Mouse (Mus musculus) intestine, embryonic 15.5 days (tissue): ENCODE measurements around the gene Arrb1. TPM values are rescaled to one million over a fixed set of nuclear protein-coding genes. Genes with fewer than 3 reads are reported as not detected.

Source experiments
- ATAC-seq: fragments of 200-750 bp; cut with Nextera tagmentation; 2 replicates; pipeline ENCODE4 v1.8.0; 2017; ENCODE audit warnings: moderate TSS enrichment, moderate library complexity
- H3K27ac ChIP-seq: fragments of 300-500 bp; sonication (generic); 2 replicates; pipeline ENCODE4 v1.5.1; 2015; ENCODE audit warnings: mild to moderate bottlenecking, inconsistent platforms
- H3K27me3 ChIP-seq: fragments of 300-500 bp; sonication (generic); replicated peaks from 2 replicates; pipeline ENCODE4 v1.6.1; 2015; ENCODE audit warnings: inconsistent platforms
- H3K36me3 ChIP-seq: fragments of 300-500 bp; sonication (generic); 2 replicates; pipeline ENCODE4 v1.6.1; 2015; ENCODE audit warnings: inconsistent platforms
- H3K4me1 ChIP-seq: fragments of 300-500 bp; sonication (generic); replicated peaks from 2 replicates; pipeline ENCODE4 v1.6.1; 2015; ENCODE audit warnings: inconsistent platforms
- H3K4me2 ChIP-seq: fragments of 300-500 bp; sonication (generic); replicated peaks from 2 replicates; pipeline ENCODE4 v1.6.1; 2015; ENCODE audit warnings: mild to moderate bottlenecking, inconsistent platforms
- H3K4me3 ChIP-seq: fragments of 300-500 bp; sonication (generic); replicated peaks from 2 replicates; pipeline ENCODE4 v1.5.1; 2015; ENCODE audit warnings: inconsistent platforms
- H3K9ac ChIP-seq: fragments of 300-500 bp; sonication (generic); 2 replicates; pipeline ENCODE4 v1.6.1; 2015; ENCODE audit warnings: inconsistent platforms
- H3K9me3 ChIP-seq: fragments of 300-500 bp; sonication (generic); 2 replicates; pipeline ENCODE4 v1.6.1; 2016; ENCODE audit warnings: inconsistent platforms
- WGBS: fragments of 180-500 bp; shearing (Covaris S2); methylation state at CpG from one replicate; pipeline ENCODE4 v1.1.7; 2015; 5-methylcytosine and 5-hydroxymethylcytosine counted together
- polyA plus RNA-seq: library from polyadenylated mRNA; unstranded; fragments of >200 nt; fragmentation: Nextera tagmentation; extraction: Ambion mirVana; gene quantifications from 2 replicates; pipeline ENCODE4 v1.2.1, GENCODE M21; 2015

Gene Arrb1
- polyA plus RNA-seq, 1 experiment from 2014 or later: 8.5 TPM

GRCm38 (mm10) chr7:99540016-99540415, 4.8 kb downstream of the Arrb1 start:
- ATAC-seq: no peak
- Histone ChIP-seq H3K27ac (peak overlapping the region; percentile 44; the same call in 1 of the 2 replicates), H3K4me2 (peak overlapping the region; percentile 23; the same call in 1 of the 2 replicates), H3K36me3 (no peaks in the 10 kb centered on the region), H3K9me3 (no peaks in the 10 kb centered on the region), H3K4me3 (no peak overlapping the region), H3K4me1 (peaks cover 55% of the 10 kb centered on the region), H3K27me3 (no peaks in the 10 kb centered on the region), H3K9ac (no peak overlapping the region)
- 50% methylated on average over 2 of the region's 2 CpGs for WGBS

GRCm38 (mm10) chr7:99541204-99541603, 5.9 kb downstream of the Arrb1 start:
- no peak overlapping the region for H3K9ac ChIP-seq
- H3K36me3 ChIP-seq: no peaks in the 10 kb centered on the region
- no peak overlapping the region for H3K4me2 ChIP-seq
- no peak for ATAC-seq
- H3K4me3 ChIP-seq: no peak overlapping the region
- peaks cover 59% of the 10 kb centered on the region for H3K4me1 ChIP-seq
- H3K27ac ChIP-seq: no peak overlapping the region
- H3K9me3 ChIP-seq: no peaks in the 10 kb centered on the region
- H3K27me3 ChIP-seq: no peaks in the 10 kb centered on the region
- 42% methylated on average over 5 of the region's 5 CpGs for WGBS

GRCm38 (mm10) chr7:99544272-99544671, 9.0 kb downstream of the Arrb1 start:
- Histone ChIP-seq H3K4me3 (no peak overlapping the region), H3K27me3 (no peaks in the 10 kb centered on the region), H3K4me2 (no peak overlapping the region), H3K27ac (no peak overlapping the region), H3K4me1 (peaks cover 48% of the 10 kb centered on the region), H3K9me3 (no peaks in the 10 kb centered on the region), H3K9ac (no peak overlapping the region), H3K36me3 (no peaks in the 10 kb centered on the region)
- 62% methylated on average over 6 of the region's 6 CpGs for WGBS
- no peak for ATAC-seq

GRCm38 (mm10) chr7:99545885-99546745, 10.8 kb downstream of the Arrb1 start:
- H3K4me3 ChIP-seq: no peak overlapping the region
- no peaks in the 10 kb centered on the region for H3K27me3 ChIP-seq
- ATAC-seq: peak; percentile 73
- 19% methylated on average over 10 of the region's 10 CpGs for WGBS
- peak overlapping the region; percentile 33 for H3K4me2 ChIP-seq
- no peaks in the 10 kb centered on the region for H3K36me3 ChIP-seq
- H3K27ac ChIP-seq: peak overlapping the region; percentile 88
- H3K9me3 ChIP-seq: no peaks in the 10 kb centered on the region
- peak overlapping the region; percentile 30 for H3K9ac ChIP-seq
- peaks cover 33% of the 10 kb centered on the region for H3K4me1 ChIP-seq

- H3K4me2 ChIP-seq: no peak overlapping the region
- no peak for ATAC-seq
- H3K27ac ChIP-seq: peak overlapping the region; percentile 60
- H3K36me3 ChIP-seq: no peaks in the 10 kb centered on the region
- H3K4me3 ChIP-seq: no peak overlapping the region
- H3K9ac ChIP-seq: no peak overlapping the region
- WGBS: 42% methylated on average over 10 of the region's 11 CpGs
- no peaks in the 10 kb centered on the region for H3K9me3 ChIP-seq
- H3K27me3 ChIP-seq: no peaks in the 10 kb centered on the region
- H3K4me1 ChIP-seq: peaks cover 43% of the 10 kb centered on the region
Observed at GRCm38 (mm10) chr7:99547584-99548487, 12.6 kb downstream of the Arrb1 start.

- Histone ChIP-seq H3K4me1 (peaks cover 53% of the 10 kb centered on the region), H3K9me3 (no peaks in the 10 kb centered on the region), H3K36me3 (no peaks in the 10 kb centered on the region), H3K9ac (no peak overlapping the region), H3K4me2 (no peak overlapping the region), H3K27ac (no peak overlapping the region), H3K4me3 (no peak overlapping the region), H3K27me3 (no peaks in the 10 kb centered on the region)
- no peak for ATAC-seq
- WGBS: 84% methylated on average over 5 of the region's 5 CpGs
Observed at GRCm38 (mm10) chr7:99549668-99550067, 14.4 kb downstream of the Arrb1 start.

- WGBS: 96% methylated on average over 3 of the region's 3 CpGs
- no peak overlapping the region for H3K9ac ChIP-seq
- no peak for ATAC-seq
- no peaks in the 10 kb centered on the region for H3K9me3 ChIP-seq
- no peak overlapping the region for H3K4me3 ChIP-seq
- H3K27me3 ChIP-seq: no peaks in the 10 kb centered on the region
- no peaks in the 10 kb centered on the region for H3K36me3 ChIP-seq
- no peak overlapping the region for H3K4me2 ChIP-seq
- peaks cover 39% of the 10 kb centered on the region for H3K4me1 ChIP-seq
- H3K27ac ChIP-seq: peak overlapping the region; percentile 33; the same call in 1 of the 2 replicates
Observed at GRCm38 (mm10) chr7:99551623-99552022, 16.4 kb downstream of the Arrb1 start.

- H3K4me1 ChIP-seq: peaks cover 30% of the 10 kb centered on the region
- 27% methylated on average over 9 of the region's 9 CpGs for WGBS
- H3K9ac ChIP-seq: peak overlapping the region; percentile 5; the same call in 1 of the 2 replicates
- H3K36me3 ChIP-seq: no peaks in the 10 kb centered on the region
- H3K27ac ChIP-seq: peak overlapping the region; percentile 79
- no peaks in the 10 kb centered on the region for H3K9me3 ChIP-seq
- no peaks in the 10 kb centered on the region for H3K27me3 ChIP-seq
- H3K4me2 ChIP-seq: no peak overlapping the region
- peak; percentile 44 for ATAC-seq
- no peak overlapping the region for H3K4me3 ChIP-seq
Observed at GRCm38 (mm10) chr7:99553222-99553884, 18.1 kb downstream of the Arrb1 start.

GRCm38 (mm10) chr7:99553885-99554269, 18.6 kb downstream of the Arrb1 start:
- H3K4me1 ChIP-seq: peaks cover 30% of the 10 kb centered on the region
- H3K4me3 ChIP-seq: no peak overlapping the region
- H3K27me3 ChIP-seq: no peaks in the 10 kb centered on the region
- WGBS: 15% methylated on average over 4 of the region's 4 CpGs
- no peaks in the 10 kb centered on the region for H3K36me3 ChIP-seq
- peak; percentile 37 for ATAC-seq
- H3K27ac ChIP-seq: peak overlapping the region; percentile 79
- no peak overlapping the region for H3K4me2 ChIP-seq
- H3K9ac ChIP-seq: peak overlapping the region; percentile 5; the same call in 1 of the 2 replicates
- H3K9me3 ChIP-seq: no peaks in the 10 kb centered on the region

GRCm38 (mm10) chr7:99555862-99556261, 20.6 kb downstream of the Arrb1 start:
- 0 out of 2 replicates have a peak, but pooled peaks have one; percentile 37 for ATAC-seq
- Histone ChIP-seq H3K27me3 (no peaks in the 10 kb centered on the region), H3K9me3 (no peaks in the 10 kb centered on the region), H3K27ac (0 out of 2 replicates have a peak overlapping the region, but pooled peaks have one; percentile 17), H3K36me3 (no peaks in the 10 kb centered on the region), H3K4me2 (no peak overlapping the region), H3K4me1 (peaks cover 38% of the 10 kb centered on the region), H3K4me3 (no peak overlapping the region), H3K9ac (no peak overlapping the region)
- WGBS: 32% methylated on average over 6 of the region's 6 CpGs

GRCm38 (mm10) chr7:99559091-99559490, 23.8 kb downstream of the Arrb1 start:
- Histone ChIP-seq H3K36me3 (no peaks in the 10 kb centered on the region), H3K9me3 (no peaks in the 10 kb centered on the region), H3K27me3 (no peaks in the 10 kb centered on the region), H3K4me3 (no peak overlapping the region), H3K4me2 (no peak overlapping the region), H3K27ac (no peak overlapping the region), H3K9ac (no peak overlapping the region), H3K4me1 (peaks cover 42% of the 10 kb centered on the region)
- peak; percentile 21; the same call in 1 of the 2 replicates for ATAC-seq
- 33% methylated on average over 11 of the region's 11 CpGs for WGBS
